In genomic region chr1:91800967-91801843, GRCm38 (mm10) we compare ENCODE assay signal across 8 mouse cellular contexts. TPM values are rescaled to one million over a fixed set of nuclear protein-coding genes. Genes with fewer than 3 reads are reported as not detected.
DNase-seq lines count a peak whose midpoint lies in the region; ATAC-seq lines count a peak whose summit lies in the region.

Twist2 (plus strand) TSS chr1:91801461.

- H3K4me3 ChIP-seq in forebrain, embryonic 16.5 days (replicated peaks; ENCODE audit: low read length) = peak within 1 kb of the TSS; percentile 37
- H3K4me3 ChIP-seq in limb, embryonic 13.5 days = peak within 1 kb of the TSS; percentile 70
- peak within 1 kb of the TSS; percentile 45 for H3K4me3 ChIP-seq in midbrain, embryonic 15.5 days

- H3K4me2 ChIP-seq in forebrain, embryonic 16.5 days (ENCODE audit: low read length) = peak within 1 kb of the TSS; percentile 67
- peak within 1 kb of the TSS; percentile 94 for H3K4me2 ChIP-seq in limb, embryonic 13.5 days (replicated peaks)
- peak within 1 kb of the TSS; percentile 92 for H3K4me2 ChIP-seq in midbrain, embryonic 15.5 days

- H3K4me1 ChIP-seq in forebrain, embryonic 16.5 days (replicated peaks; ENCODE audit: control insufficient read depth, insufficient read depth, low read length) = peaks cover 11% of the 10 kb centered on the region
- peaks cover 53% of the 10 kb centered on the region for H3K4me1 ChIP-seq in limb, embryonic 13.5 days
- peaks cover 27% of the 10 kb centered on the region for H3K4me1 ChIP-seq in midbrain, embryonic 15.5 days

- H3K9me3 ChIP-seq in forebrain, embryonic 16.5 days (ENCODE audit: control insufficient read depth, low read length) = no peaks in the 10 kb centered on the region
- H3K9me3 ChIP-seq in limb, embryonic 13.5 days = no peaks in the 10 kb centered on the region
- H3K9me3 ChIP-seq in midbrain, embryonic 15.5 days = no peaks in the 10 kb centered on the region

- WGBS in forebrain, embryonic 16.5 days = under 1% methylated on average over 76 of the region's 77 CpGs
- WGBS in limb, embryonic 13.5 days = under 1% methylated on average over 72 of the region's 77 CpGs
- WGBS in midbrain, embryonic 15.5 days = under 1% methylated on average over 77 of the region's 77 CpGs

- peaks cover 53% of the 10 kb centered on the region for H3K27me3 ChIP-seq in forebrain, embryonic 16.5 days (replicated peaks; ENCODE audit: control insufficient read depth, insufficient read depth, low read length)
- H3K27me3 ChIP-seq in limb, embryonic 13.5 days = peaks cover 39% of the 10 kb centered on the region
- H3K27me3 ChIP-seq in midbrain, embryonic 15.5 days (replicated peaks) = peaks cover 56% of the 10 kb centered on the region

- 0 out of 2 replicates have a peak, but pooled peaks have one; percentile 23 for ATAC-seq in forebrain, embryonic 16.5 days
- peak; percentile 79 for ATAC-seq in limb, embryonic 13.5 days (ENCODE audit: low FRiP score, low read depth)
- ATAC-seq in midbrain, embryonic 15.5 days (replicated peaks) = peak; percentile 75
- no peak for ATAC-seq in erythroblast, adult 5-6 weeks (replicated peaks; ENCODE audit: low FRiP score, poor library complexity, severe bottlenecking)

- H3K27ac ChIP-seq in forebrain, embryonic 16.5 days (ENCODE audit: low read length) = no peak within 1 kb of the TSS
- H3K27ac ChIP-seq in limb, embryonic 13.5 days = peak within 1 kb of the TSS; percentile 94
- H3K27ac ChIP-seq in midbrain, embryonic 15.5 days = no peak within 1 kb of the TSS; the same call in 1 of the 2 replicates

- peak; percentile 41 for DNase-seq in right cerebral cortex, adult 18-20 months
- no peak for DNase-seq in right cerebral cortex, postnatal 36 days (ENCODE audit: low spot score in 2 of 2)
- peak; percentile 75 for DNase-seq in heart, postnatal 4 days
- peak; percentile 19 for DNase-seq in testis, postnatal 14 days (ENCODE audit: low spot score)

- H3K9ac ChIP-seq in forebrain, embryonic 16.5 days (replicated peaks; ENCODE audit: low read depth, low read length) = peak within 1 kb of the TSS; percentile 19; the same call in 1 of the 2 replicates
- peak within 1 kb of the TSS; percentile 88 for H3K9ac ChIP-seq in limb, embryonic 13.5 days
- H3K9ac ChIP-seq in midbrain, embryonic 15.5 days = peak within 1 kb of the TSS; percentile 43

- H3K36me3 ChIP-seq in forebrain, embryonic 16.5 days (ENCODE audit: control insufficient read depth, insufficient read depth) = no peaks in the 10 kb centered on the region
- no peaks in the 10 kb centered on the region for H3K36me3 ChIP-seq in limb, embryonic 13.5 days
- no peaks in the 10 kb centered on the region for H3K36me3 ChIP-seq in midbrain, embryonic 15.5 days (replicated peaks)

RNA-seq across cellular contexts. Expression of gene Twist2, which starts in this region (rescaled TPM):
- 0.52 and 0.68 TPM in 2 replicates for polyA plus RNA-seq in forebrain, embryonic 16.5 days (2015; fragmentation: Nextera tagmentation; extraction: Ambion mirVana)
- total RNA-seq in heart, postnatal 4 days (2021) = 1 to 10 TPM; 3.7 to 4.1 TPM
- 59.2 and 63.3 TPM in 2 replicates for polyA plus RNA-seq in limb, embryonic 13.5 days (2015; fragmentation: Nextera tagmentation; extraction: Ambion mirVana)
- 2.1 and 2.4 TPM in 2 replicates for polyA plus RNA-seq in midbrain, embryonic 15.5 days (2015; fragmentation: Nextera tagmentation; extraction: Ambion mirVana)
- not detected in 2 replicates for total RNA-seq in erythroblast, adult 5-6 weeks (2015; ENCODE audit: low replicate concordance)
- total RNA-seq in erythroblast, adult 5-6 weeks (2017; ENCODE audit: low replicate concordance) = not detected in 2 replicates

Comparison
In these comparisons a context has a peak if more than half of its experiments do, and no peak if none do; other contexts are left out.
1. RNA of gene Twist2 (total RNA-seq): 3.7 to 4.1 TPM in heart, postnatal 4 days; not detected in erythroblast, adult 5-6 weeks; every median in the first group is over 4 times any median in the second.
2. RNA of gene Twist2 (polyA plus RNA-seq): 59.2 to 63.3 TPM in limb, embryonic 13.5 days; 2.1 to 2.4 TPM in midbrain, embryonic 15.5 days and 0.52 to 0.68 TPM in forebrain, embryonic 16.5 days; every median in the first group is over 10 times any median in the second.
3. DNase-seq: peak in right cerebral cortex, adult 18-20 months (single experiment), heart, postnatal 4 days (single experiment) and testis, postnatal 14 days (single experiment); none in right cerebral cortex, postnatal 36 days (0 of 2).
4. Peak in ATAC-seq, H3K4me3 ChIP-seq, H3K9ac ChIP-seq and H3K4me2 ChIP-seq in forebrain, embryonic 16.5 days; RNA of the gene not detected or under 1 TPM.
5. H3K9ac ChIP-seq: peak in every context shown above with its lines; median percentile 88 in limb, embryonic 13.5 days; 43 in midbrain, embryonic 15.5 days; 19 in forebrain, embryonic 16.5 days.
6. Peak in every context shown above with its lines, with median percentiles within 50 percentile points of each other: H3K4me2 ChIP-seq and H3K4me3 ChIP-seq.